Mouse (Mus musculus): ENCODE data around the gene Parp4.

Parp4 gene

DNA sequence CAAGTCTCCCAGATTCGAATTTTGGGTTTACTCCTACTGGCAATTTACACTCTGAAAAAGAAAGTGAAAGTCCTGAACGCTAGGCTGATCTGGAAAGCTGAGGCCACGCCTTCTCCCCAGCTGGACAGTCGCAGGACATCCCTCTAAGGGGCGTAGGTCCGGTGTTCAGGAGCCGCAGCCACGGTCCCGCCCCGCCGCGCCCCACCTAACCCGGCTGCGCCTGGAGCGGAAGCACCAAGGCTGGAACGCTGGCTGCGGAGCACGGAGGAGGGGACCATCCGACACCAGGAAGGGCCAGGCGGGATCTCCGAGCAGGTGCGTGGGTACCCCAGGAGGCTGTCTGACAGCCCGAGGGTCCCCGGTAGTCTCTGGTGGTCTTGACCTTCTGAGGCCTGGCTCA, at the start of gene Parp4, which contains the start of gene Cenpj:
Gene Parp4, plus strand, starts transcription at position 204 of the 400 bp plus-strand sequence.
Gene Cenpj, minus strand, starts transcription at position 10 of the 400 bp plus-strand sequence.
- DNase-seq (ENCODE audit: low read depth, low spot score), result peak; percentile 85

DNA sequence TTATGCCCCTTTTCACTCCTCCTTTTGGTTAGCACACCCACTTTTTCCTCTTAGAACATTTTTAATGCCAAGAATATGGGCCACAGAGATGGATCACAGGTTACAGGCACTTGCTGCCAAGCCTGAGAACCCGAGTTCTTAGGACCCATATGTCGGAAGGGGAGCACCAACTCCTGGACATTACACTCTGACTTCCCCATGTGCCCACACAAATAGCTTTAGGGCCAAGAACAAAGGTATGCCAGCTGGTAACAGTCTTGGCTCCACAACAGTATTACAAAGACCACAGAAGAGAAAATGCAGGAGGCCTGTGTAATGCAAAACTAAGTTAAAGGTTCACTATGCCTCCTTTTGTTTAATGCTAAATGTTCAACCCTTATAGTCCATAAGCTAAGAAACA, 44.6 kb upstream of the Parp4 start:
- peak; percentile 38 for DNase-seq (ENCODE audit: low read depth, low spot score)

DNA sequence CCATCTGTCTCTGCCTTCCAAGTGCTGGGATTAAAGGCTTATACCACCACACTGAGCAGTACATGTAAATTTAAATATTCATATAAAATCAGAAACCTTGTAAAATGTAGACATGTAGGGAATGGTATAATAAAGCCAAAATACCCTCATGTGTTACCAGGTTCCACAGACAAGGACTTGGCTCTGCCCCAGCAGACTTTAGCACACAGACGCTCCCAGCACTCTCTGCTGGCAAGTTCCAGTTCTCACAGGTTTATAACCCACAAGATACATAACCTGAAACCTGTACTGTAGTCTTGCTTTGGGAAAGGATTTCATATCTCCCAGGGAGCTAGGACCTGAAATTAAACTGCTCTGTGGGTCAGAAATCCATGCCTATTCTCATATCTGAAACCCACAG, 30.5 kb upstream of the Parp4 start:
- DNase-seq (ENCODE audit: low read depth, low spot score), result no peak

DNA sequence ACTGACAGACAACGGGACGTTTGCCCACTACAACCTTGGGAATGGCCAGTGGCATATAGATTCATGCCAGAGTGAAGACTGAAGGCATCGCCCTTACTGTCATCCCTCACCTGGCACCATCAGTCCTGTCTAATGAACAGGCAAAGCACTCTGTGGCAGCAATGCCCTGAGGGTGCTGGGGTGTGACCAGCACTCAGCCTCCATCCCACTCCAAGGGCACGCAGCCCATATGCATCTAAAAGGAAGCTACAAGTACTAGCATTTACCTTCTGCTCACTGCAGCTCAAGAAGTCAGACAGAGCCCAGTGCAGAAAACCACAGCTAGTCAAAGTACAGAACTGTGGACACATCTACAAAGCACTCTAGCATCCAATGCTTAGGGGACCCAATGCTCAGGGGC, 29.9 kb upstream of the Parp4 start:
- peak; percentile 71 for DNase-seq (ENCODE audit: low read depth, low spot score)

GRCm38 (mm10) chr14:56550960-56551359, 24.5 kb upstream of the Parp4 start:
- peak; percentile 34 for DNase-seq (ENCODE audit: low read depth, low spot score)

- DNase-seq (ENCODE audit: low read depth, low spot score), result no peak
Observed at GRCm38 (mm10) chr14:56552924-56553323, 22.5 kb upstream of the Parp4 start.

DNA sequence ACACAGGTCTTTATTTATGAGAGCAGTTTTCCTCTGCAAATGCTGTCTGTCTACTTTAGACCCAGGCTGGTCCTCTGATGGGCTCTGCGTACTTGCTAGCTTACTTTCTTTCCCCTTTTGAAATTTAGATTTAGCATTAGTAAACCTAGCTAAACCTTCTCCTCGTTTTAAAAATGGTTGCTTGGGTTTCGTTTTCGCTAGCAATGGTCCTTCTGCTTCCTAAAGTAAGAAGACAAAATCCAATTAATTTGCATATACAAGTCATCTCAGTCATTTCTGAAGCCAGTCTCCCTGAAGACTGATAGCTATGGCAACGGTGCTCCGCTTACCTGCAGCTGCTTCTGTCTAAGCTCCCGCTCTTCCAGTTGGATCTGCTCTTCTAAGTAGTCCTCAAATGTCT, 22.1 kb upstream of the Parp4 start:
- DNase-seq (ENCODE audit: low read depth, low spot score), result no peak

- DNase-seq (ENCODE audit: low read depth, low spot score), result no peak
Observed at GRCm38 (mm10) chr14:56554716-56555115, 20.7 kb upstream of the Parp4 start.

GRCm38 (mm10) chr14:56559134-56559533, 16.3 kb upstream of the Parp4 start:
- DNase-seq (ENCODE audit: low read depth, low spot score), result no peak

DNA sequence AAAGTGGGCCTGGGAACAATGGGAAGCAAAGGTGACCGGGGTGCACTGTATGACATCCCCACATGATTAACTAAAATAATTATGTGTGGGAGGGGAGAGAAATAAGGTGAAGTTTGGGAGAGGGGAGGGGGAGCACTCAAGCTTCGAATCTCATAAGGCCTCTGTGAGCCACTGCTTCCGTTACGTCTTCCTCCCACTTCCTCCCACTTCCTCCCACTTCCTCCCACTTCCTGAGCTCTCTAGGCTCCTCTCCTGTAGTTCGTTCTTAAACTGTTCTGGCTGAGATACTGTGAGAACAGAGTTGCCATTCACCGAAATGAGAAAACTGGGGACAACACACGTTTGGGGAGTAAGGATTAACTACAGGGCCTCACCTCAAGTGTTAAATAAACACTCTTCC, 7.9 kb upstream of the Parp4 start:
- no peak for DNase-seq (ENCODE audit: low read depth, low spot score)

GRCm38 (mm10) chr14:56569041-56569440, 6.4 kb upstream of the Parp4 start:
- no peak for DNase-seq (ENCODE audit: low read depth, low spot score)

GRCm38 (mm10) chr14:56571310-56572093, 3.9 kb upstream of the Parp4 start:
- peak; percentile 98 for DNase-seq (ENCODE audit: low read depth, low spot score)

DNA sequence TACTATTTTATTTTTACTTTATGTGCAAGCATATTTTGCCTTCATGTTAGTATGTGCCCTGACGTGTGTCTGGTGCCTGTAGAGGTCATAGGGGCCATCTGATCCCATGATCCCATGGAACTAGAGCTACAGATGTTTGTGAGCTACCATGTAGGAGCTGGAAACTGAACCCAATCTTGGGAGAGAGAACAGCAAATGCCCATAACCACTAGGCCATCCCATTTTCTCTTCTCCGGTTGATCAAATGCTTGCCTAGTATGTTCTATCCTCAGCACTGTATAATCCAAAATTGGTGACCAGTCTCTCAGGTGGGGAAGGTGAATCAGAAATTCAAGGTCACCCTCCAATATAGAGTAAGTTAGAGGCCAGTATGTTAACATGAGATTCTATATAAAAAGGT, 2.9 kb upstream of the Parp4 start:
- no peak for DNase-seq (ENCODE audit: low read depth, low spot score)

- DNase-seq (ENCODE audit: low read depth, low spot score), result peak; percentile 30
Observed at GRCm38 (mm10) chr14:56575969-56576901, 816 bp downstream of the Parp4 start.

- DNase-seq (ENCODE audit: low read depth, low spot score), result peak; percentile 55
Observed at GRCm38 (mm10) chr14:56579011-56579410, 3.6 kb downstream of the Parp4 start.

- no peak for DNase-seq (ENCODE audit: low read depth, low spot score)
Observed at GRCm38 (mm10) chr14:56581117-56581516, 5.7 kb downstream of the Parp4 start.

DNA sequence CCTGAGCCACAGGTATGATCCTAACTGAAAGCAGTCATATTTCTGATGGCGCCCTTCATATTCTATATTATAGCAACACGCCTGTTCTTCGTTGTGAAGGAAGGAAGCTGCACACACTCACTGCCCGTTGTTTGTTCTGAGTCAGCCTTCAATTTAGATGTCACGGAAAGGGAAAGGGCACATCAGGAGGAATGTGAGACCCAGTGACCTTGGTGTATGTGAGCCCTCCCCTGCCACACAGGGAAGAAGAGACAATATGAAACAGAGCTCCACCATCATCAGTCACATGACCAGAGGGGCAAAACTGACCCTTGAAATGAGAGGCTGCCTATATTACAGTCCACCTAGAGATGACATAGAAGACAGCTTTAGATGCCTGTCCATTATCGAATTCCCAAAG, 6.9 kb downstream of the Parp4 start:
- DNase-seq (ENCODE audit: low read depth, low spot score), result no peak

GRCm38 (mm10) chr14:56592191-56592590, 16.8 kb downstream of the Parp4 start:
- no peak for DNase-seq (ENCODE audit: low read depth, low spot score)

GRCm38 (mm10) chr14:56594811-56595210, 19.4 kb downstream of the Parp4 start:
- DNase-seq (ENCODE audit: low read depth, low spot score), result no peak

DNA sequence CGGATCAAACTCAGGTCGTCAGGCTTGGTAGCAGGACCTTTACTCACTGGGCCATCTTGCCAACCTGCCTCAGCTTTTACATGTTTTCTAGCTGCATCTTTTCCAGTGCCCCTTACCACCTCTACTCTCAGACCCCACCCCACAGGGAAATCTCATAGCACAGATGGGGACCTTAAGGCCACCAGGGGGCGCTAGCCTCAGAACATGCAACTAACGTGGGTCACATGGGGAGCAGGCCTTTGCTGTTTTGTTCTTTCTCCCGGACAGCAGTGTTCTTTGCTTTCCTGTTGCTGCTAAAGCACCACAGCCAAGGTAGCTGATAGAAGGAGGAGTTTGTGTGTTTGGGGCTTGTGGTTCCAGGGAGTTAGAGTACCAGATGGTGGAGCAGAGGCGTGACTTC, 23.3 kb downstream of the Parp4 start:
- peak; percentile 90 for DNase-seq (ENCODE audit: low read depth, low spot score)

GRCm38 (mm10) chr14:56602069-56602468, 26.6 kb downstream of the Parp4 start:
- DNase-seq (ENCODE audit: low read depth, low spot score), result no peak

- DNase-seq (ENCODE audit: low read depth, low spot score), result no peak
Observed at GRCm38 (mm10) chr14:56604438-56604837, 29.0 kb downstream of the Parp4 start.

- no peak for DNase-seq (ENCODE audit: low read depth, low spot score)
Observed at GRCm38 (mm10) chr14:56605136-56605535, 29.7 kb downstream of the Parp4 start.
